Mouse (Mus musculus) heart, embryonic 16.5 days (tissue): ENCODE results near the gene Psmb6. TPM values are rescaled to one million over a fixed set of nuclear protein-coding genes. Genes with fewer than 3 reads are reported as not detected.
"Not testable (repeated sequence)": the region's sequence is repeated elsewhere in the genome, so short reads cannot be mapped to it uniquely, and the experiment has no call there.

Source experiments
- ATAC-seq: fragments of 200-750 bp; cut with Nextera tagmentation; replicated peaks from 2 replicates; pipeline ENCODE4 v1.8.0; 2017; ENCODE audit warnings: moderate number of reproducible peaks; ENCODE audit not compliant: insufficient read depth, low FRiP score; ENCODE audit errors: extremely low read depth
- H3K27ac ChIP-seq: fragments of 300-500 bp; sonication (generic); 2 replicates; pipeline ENCODE4 v1.5.1; 2014; ENCODE audit warnings: mild to moderate bottlenecking, low read length, control low read depth, moderate library complexity
- H3K27me3 ChIP-seq: fragments of 300-500 bp; sonication (generic); 2 replicates; pipeline ENCODE4 v1.6.1; 2014; ENCODE audit warnings: low read length, mixed read lengths; ENCODE audit not compliant: control insufficient read depth, insufficient read depth
- H3K36me3 ChIP-seq: fragments of 300-500 bp; sonication (generic); 2 replicates; pipeline ENCODE4 v1.6.1; 2014; ENCODE audit not compliant: control insufficient read depth, insufficient read depth
- H3K4me1 ChIP-seq: fragments of 300-500 bp; sonication (generic); 2 replicates; pipeline ENCODE4 v1.6.1; 2014; ENCODE audit warnings: low read length, mixed read lengths; ENCODE audit not compliant: control insufficient read depth, insufficient read depth
- H3K4me2 ChIP-seq: fragments of 300-500 bp; sonication (generic); 2 replicates; pipeline ENCODE4 v1.6.1; 2014; ENCODE audit warnings: low read depth, mild to moderate bottlenecking, control low read depth, low read length
- H3K4me3 ChIP-seq: fragments of 300-500 bp; sonication (generic); 2 replicates; pipeline ENCODE4 v1.5.1; 2014; ENCODE audit warnings: mild to moderate bottlenecking, control low read depth, low read length
- H3K9ac ChIP-seq: fragments of 300-500 bp; sonication (generic); 2 replicates; pipeline ENCODE4 v1.6.1; 2014; ENCODE audit warnings: low read length, control low read depth
- H3K9me3 ChIP-seq: fragments of 300-500 bp; sonication (generic); replicated peaks from 2 replicates; pipeline ENCODE4 v1.6.1; 2016; ENCODE audit warnings: low read length; ENCODE audit not compliant: control insufficient read depth
- WGBS: fragments of 180-500 bp; shearing (Covaris S2); extraction: QIAGEN DNeasy Blood & Tissue Kit; methylation state at CpG from one replicate; pipeline ENCODE4 v1.1.7; 2014; 5-methylcytosine and 5-hydroxymethylcytosine counted together
- polyA plus RNA-seq: library from polyadenylated mRNA; unstranded; fragments of >200 nt; fragmentation: Nextera tagmentation; extraction: Ambion mirVana; gene quantifications from 2 replicates; pipeline ENCODE4 v1.2.1, GENCODE M21; 2015

The Psmb6 gene
- polyA plus RNA-seq, 1 experiment from 2014 or later, result 623 TPM

DNA sequence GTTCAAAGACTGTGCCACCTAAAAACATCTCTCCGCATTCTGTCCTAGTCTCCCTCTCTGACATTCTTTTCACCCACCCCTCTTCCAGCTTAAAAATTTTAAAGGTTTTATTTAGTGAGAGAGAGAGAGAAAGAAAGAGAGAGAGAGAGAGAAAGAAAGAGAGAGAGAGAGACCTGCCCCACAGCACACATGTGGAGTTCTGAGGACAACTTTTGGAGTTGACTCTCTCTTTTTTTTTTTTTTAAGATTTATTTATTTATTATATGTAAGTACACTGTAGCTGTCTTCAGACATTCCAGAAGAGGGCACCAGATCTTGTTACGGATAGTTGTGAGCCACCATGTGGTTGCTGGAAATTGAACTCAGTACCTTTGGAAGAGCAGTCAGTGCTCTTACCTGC, 5.9 kb downstream of the Psmb6 start:
- 79% methylated on average over 2 of the region's 2 CpGs for WGBS
- H3K27ac ChIP-seq, result not testable (repeated sequence)
- H3K36me3 ChIP-seq, result peaks cover 26% of the 10 kb centered on the region

DNA sequence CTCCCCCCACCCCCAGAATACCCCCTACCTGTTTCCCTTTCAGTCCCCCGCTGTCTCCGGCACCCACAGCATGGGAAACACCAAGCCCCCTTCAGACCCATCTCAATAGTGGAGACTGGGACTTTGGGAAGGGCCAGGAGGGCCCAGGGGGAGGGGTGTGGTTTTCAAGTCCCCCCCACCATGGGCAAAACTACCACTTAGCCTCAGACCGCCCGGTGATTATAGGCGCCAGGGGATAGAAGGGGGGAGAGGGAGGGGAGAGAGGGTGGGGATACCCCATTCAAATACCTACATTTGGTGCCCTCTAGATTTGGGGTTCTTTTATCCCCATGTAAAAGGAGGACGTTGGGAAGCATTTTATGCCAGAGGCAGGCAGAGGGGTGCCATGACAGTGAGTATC, 7.7 kb downstream of the Psmb6 start, which contains the start of gene Gm40193:
Gm40193 (minus strand) TSS at position 101 of the 400 bp plus-strand sequence.
- peaks cover 11% of the 10 kb centered on the region for H3K36me3 ChIP-seq
- H3K27ac ChIP-seq, result no peak within 1 kb of the TSS
- H3K9me3 ChIP-seq, result no peaks in the 10 kb centered on the region
- WGBS, result 71% methylated on average over 6 of the region's 6 CpGs
- H3K27me3 ChIP-seq, result no peaks in the 10 kb centered on the region
- no peak for ATAC-seq
- H3K4me2 ChIP-seq, result no peak within 1 kb of the TSS
- H3K4me3 ChIP-seq, result no peak within 1 kb of the TSS
- H3K4me1 ChIP-seq, result no peaks in the 10 kb centered on the region
- H3K9ac ChIP-seq, result no peak within 1 kb of the TSS

More for the DNA sequence above, 5.9 kb downstream of the Psmb6 start:
- not testable (repeated sequence) for H3K9ac ChIP-seq, H3K4me2 ChIP-seq, ATAC-seq, H3K27me3 ChIP-seq, H3K4me3 ChIP-seq, H3K9me3 ChIP-seq, H3K4me1 ChIP-seq

DNA sequence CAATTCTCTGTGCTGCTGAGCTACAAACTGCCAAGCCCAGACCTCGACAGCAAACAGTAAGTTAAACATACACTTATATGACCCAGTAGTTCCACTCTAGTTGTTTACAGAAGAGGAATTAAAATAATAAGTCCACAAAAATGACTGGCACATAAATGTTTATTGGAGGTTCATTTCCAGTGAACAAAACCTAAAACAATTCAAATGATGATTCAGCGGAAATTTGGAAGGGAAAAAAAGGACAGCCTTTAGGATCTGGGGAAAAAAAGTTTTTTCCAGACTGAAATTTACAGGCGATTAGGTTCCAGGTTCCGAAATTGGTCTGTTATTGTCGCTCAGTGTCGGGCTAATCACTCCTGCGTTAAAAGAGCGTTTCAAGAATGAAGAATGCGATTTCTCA, 14.3 kb downstream of the Psmb6 start:
- peaks cover 10% of the 10 kb centered on the region for H3K4me1 ChIP-seq
- peak overlapping the region; percentile 72 for H3K4me3 ChIP-seq
- peak overlapping the region; percentile 84 for H3K9ac ChIP-seq
- no peaks in the 10 kb centered on the region for H3K27me3 ChIP-seq
- H3K27ac ChIP-seq, result 0 out of 2 replicates have a peak overlapping the region, but pooled peaks have one; percentile 20
- 18% methylated on average over 9 of the region's 9 CpGs for WGBS
- H3K36me3 ChIP-seq, result no peaks in the 10 kb centered on the region
- no peak for ATAC-seq
- H3K4me2 ChIP-seq, result peak overlapping the region; percentile 71
- no peaks in the 10 kb centered on the region for H3K9me3 ChIP-seq

DNA sequence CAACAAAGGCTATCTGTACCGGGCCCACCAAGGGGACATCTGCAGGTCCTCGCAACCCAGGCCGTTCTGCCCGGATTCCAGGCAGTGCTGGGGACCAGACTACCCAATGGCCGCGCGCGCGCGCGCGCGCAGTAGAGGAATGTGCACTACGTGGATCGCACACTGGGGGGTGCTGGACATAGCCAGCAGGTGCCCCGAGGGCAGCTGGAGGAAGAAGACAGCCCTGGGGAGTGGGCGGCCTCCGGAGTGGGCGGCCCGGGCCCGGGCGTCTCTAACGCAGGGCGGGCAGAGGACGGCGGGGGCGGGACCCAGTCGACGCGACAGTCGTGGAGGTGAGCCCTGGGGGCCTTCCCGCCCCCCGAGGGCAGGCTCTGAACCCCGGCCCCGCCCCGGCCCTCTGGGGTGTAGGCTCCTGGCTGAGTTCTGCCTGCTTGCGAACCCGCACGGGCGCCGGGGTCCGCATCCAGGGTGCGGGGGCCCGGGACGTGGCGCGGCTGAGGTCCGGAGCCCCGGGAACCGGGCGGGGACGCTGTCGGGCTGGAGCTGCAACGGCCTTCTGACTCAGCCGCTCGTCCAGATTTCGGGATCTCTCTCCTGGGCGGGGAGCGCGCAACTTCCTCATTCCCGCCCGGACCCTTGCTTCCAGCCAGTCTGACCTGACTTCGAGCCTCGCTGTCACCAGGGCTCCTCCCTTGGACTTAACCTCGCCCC, 14.9 kb downstream of the Psmb6 start, which contains the start of gene Pld2:
Pld2 (plus strand) TSS at position 188 of the 711 bp plus-strand sequence.
- WGBS, result under 1% methylated on average over 60 of the region's 65 CpGs
- Histone ChIP-seq H3K27ac (peak within 1 kb of the TSS; percentile 80), H3K4me2 (peak within 1 kb of the TSS; percentile 71), H3K36me3 (no peaks in the 10 kb centered on the region), H3K27me3 (no peaks in the 10 kb centered on the region), H3K9me3 (no peaks in the 10 kb centered on the region), H3K4me1 (peaks cover 10% of the 10 kb centered on the region), H3K4me3 (peak within 1 kb of the TSS; percentile 72), H3K9ac (peak within 1 kb of the TSS; percentile 84)
- peak; percentile 98 for ATAC-seq

DNA sequence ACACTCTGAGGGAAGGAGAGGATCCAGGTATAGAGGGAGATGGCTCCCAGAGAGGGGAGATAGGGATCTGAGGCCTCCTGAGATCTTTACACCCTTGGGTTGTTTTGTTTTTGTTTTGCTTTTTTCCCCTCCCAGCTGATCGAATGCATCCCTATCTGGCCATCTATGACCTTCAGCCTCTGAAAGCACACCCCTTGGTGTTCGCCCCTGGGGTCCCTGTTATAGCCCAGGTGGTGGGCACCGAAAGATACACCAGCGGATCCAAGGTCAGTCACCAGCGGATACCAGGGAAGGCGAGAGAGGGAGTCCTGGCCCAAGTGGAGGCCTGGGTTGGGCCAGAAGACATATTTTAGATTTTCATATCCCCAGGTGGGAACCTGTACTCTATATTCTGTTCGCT, 15.8 kb downstream of the Psmb6 start:
- Histone ChIP-seq H3K27me3 (no peaks in the 10 kb centered on the region), H3K4me3 (peak overlapping the region; percentile 72), H3K4me2 (peak overlapping the region; percentile 71), H3K27ac (no peak overlapping the region), H3K9ac (peak overlapping the region; percentile 84), H3K36me3 (peaks cover under 1% of the 10 kb centered on the region; the same call in 1 of the 2 replicates), H3K4me1 (peaks cover 10% of the 10 kb centered on the region), H3K9me3 (no peaks in the 10 kb centered on the region)
- no peak for ATAC-seq
- 82% methylated on average over 7 of the region's 7 CpGs for WGBS

DNA sequence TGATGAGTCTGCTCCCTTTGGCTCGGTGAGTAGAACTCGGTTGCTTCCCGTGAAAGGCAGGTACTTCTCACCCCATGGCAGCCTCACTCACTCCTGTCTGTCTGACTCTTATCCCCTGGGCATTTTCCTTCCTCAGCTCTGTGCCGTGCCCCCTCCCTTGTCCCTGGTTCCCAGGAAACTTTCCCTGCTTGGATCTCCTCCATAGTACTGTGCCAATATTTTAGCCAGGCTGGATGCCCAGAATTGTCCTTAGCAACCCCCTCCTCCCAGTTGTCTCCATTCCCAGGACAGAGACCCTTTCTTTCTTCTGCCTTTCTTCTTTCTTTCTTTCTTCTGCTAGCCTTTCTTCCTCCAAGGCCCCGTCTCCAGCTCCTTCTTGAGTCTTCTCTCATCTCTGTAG, 16.2 kb downstream of the Psmb6 start:
- H3K9ac ChIP-seq, result no peak overlapping the region
- no peak for ATAC-seq
- peaks cover 5% of the 10 kb centered on the region; the same call in 1 of the 2 replicates for H3K36me3 ChIP-seq
- no peaks in the 10 kb centered on the region for H3K9me3 ChIP-seq
- H3K27ac ChIP-seq, result no peak overlapping the region
- H3K4me3 ChIP-seq, result no peak overlapping the region
- peaks cover 10% of the 10 kb centered on the region for H3K4me1 ChIP-seq
- H3K4me2 ChIP-seq, result peak overlapping the region; percentile 71; the same call in 1 of the 2 replicates
- no peaks in the 10 kb centered on the region for H3K27me3 ChIP-seq
- WGBS, result 72% methylated on average over 5 of the region's 5 CpGs

DNA sequence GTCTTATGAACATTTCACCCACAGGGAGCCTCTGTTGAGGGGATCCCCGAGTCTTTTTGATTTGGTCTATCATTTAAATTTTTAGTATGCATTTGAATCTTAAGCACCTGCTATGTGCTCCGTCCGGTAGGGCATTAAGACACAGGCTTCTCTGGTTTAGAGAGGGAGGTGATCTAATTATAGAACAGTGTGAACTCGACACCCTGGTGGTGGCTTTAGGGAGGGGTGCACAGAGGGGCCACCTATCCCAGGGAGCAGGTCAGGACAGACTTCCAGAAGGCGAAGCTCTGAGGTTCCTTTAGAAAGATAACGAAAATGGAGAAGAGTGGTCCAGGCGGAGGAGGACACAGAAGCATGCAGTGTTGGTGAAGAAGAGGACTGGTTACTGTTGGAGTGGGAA, 19.3 kb downstream of the Psmb6 start:
- Histone ChIP-seq H3K27ac (0 out of 2 replicates have a peak overlapping the region, but pooled peaks have one; percentile 14), H3K36me3 (peaks cover 5% of the 10 kb centered on the region; the same call in 1 of the 2 replicates), H3K9me3 (no peaks in the 10 kb centered on the region), H3K9ac (no peak overlapping the region), H3K4me1 (peaks cover 10% of the 10 kb centered on the region), H3K4me3 (no peak overlapping the region), H3K4me2 (peak overlapping the region; percentile 43), H3K27me3 (no peaks in the 10 kb centered on the region)
- no peak for ATAC-seq
- 33% methylated on average over 7 of the region's 7 CpGs for WGBS

DNA sequence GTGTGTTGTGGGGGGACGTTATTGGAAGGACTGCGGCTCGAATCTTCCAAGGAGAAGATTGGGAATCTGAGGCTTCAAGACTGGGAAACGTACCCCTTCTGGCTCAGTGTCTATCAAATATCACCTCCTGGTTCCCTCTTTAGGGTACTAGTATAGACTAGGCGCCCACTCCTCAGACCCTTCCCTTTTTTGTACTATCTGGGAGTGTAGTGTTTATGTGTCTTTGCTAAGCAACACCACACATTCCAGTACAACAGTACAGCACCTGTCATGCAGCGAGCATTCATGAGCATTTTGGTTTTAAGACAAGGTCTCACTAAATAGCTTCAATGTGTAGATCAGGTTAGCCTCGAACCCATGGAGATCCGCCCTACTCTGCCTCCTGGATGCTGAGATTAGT, 26.4 kb downstream of the Psmb6 start:
- Histone ChIP-seq H3K4me1 (no peaks in the 10 kb centered on the region), H3K27me3 (no peaks in the 10 kb centered on the region), H3K4me2 (no peak overlapping the region), H3K4me3 (no peak overlapping the region), H3K36me3 (peaks cover 7% of the 10 kb centered on the region; the same call in 1 of the 2 replicates), H3K9ac (no peak overlapping the region), H3K27ac (no peak overlapping the region), H3K9me3 (no peaks in the 10 kb centered on the region)
- ATAC-seq, result no peak
- 86% methylated on average over 8 of the region's 8 CpGs for WGBS

DNA sequence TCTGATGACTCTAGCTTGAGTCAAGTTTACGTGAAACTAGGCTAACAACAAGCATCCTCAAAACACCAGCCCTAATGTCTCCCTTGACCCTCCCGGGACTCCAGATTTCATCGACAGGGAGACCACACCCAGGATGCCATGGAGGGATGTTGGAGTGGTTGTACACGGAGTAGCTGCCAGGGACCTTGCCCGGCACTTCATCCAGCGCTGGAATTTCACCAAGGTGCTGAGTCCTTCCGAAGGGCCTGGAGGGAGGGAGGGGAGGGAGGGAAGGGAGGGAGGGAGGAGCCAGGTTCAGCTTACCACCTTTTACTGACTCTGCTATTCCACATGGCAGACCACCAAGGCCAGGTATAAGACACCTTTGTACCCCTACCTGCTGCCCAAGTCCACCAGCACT, 28.8 kb downstream of the Psmb6 start:
- Histone ChIP-seq H3K27ac (no peak overlapping the region), H3K27me3 (no peaks in the 10 kb centered on the region), H3K4me1 (no peaks in the 10 kb centered on the region), H3K9me3 (no peaks in the 10 kb centered on the region), H3K9ac (no peak overlapping the region), H3K36me3 (peaks cover 14% of the 10 kb centered on the region; the same call in 1 of the 2 replicates), H3K4me3 (no peak overlapping the region), H3K4me2 (no peak overlapping the region)
- 46% methylated on average over 6 of the region's 7 CpGs for WGBS
- ATAC-seq, result no peak
